Comparison of ENCODE assay signal across 10 mouse cellular contexts in genomic region chr7:66528881-66529280, GRCm38 (mm10).
DNase-seq lines count a peak whose midpoint lies in the region; ATAC-seq and TF ChIP-seq lines count a peak whose summit lies in the region.
"Had no signal": no experiment of that assay in that cellular context is flagged by ENCODE, and none has a peak within 500 bp of the region (broad histone marks: within the 10 kb centered on the region; RNA-seq: fewer than 3 reads in every experiment).

No protein-coding gene starts in this region.

- no peak for TF ChIP-seq CTCF in heart, adult 2 months (IDR thresholded peaks at IDR 0.05)

- no peaks in the 10 kb centered on the region for H3K27me3 ChIP-seq in heart, adult 2 months (ENCODE audit: control insufficient read depth, insufficient read depth, low read length)
- H3K27me3 ChIP-seq in heart, embryonic 11.5 days (ENCODE audit: control insufficient read depth, insufficient read depth, low read length), result no peaks in the 10 kb centered on the region
- H3K27me3 ChIP-seq in hindbrain, embryonic 13.5 days, result no peaks in the 10 kb centered on the region
- H3K27me3 ChIP-seq: forebrain, embryonic 13.5 days; limb, embryonic 13.5 days had no signal

- no peak overlapping the region for H3K4me2 ChIP-seq in heart, embryonic 11.5 days
- no peak overlapping the region for H3K4me2 ChIP-seq in hindbrain, embryonic 13.5 days
- H3K4me2 ChIP-seq: forebrain, embryonic 13.5 days; limb, embryonic 13.5 days had no signal

- H3K36me3 ChIP-seq in heart, adult 2 months (ENCODE audit: control insufficient read depth, insufficient read depth, low read length), result no peaks in the 10 kb centered on the region
- H3K36me3 ChIP-seq in heart, embryonic 11.5 days (ENCODE audit: control insufficient read depth, insufficient read depth, low read length), result no peaks in the 10 kb centered on the region
- no peaks in the 10 kb centered on the region for H3K36me3 ChIP-seq in hindbrain, embryonic 13.5 days
- H3K36me3 ChIP-seq: limb, embryonic 13.5 days had no signal

- no peak overlapping the region for H3K9ac ChIP-seq in heart, adult 2 months (ENCODE audit: low read depth, low read length)
- no peak overlapping the region for H3K9ac ChIP-seq in heart, embryonic 11.5 days (ENCODE audit: low read depth, low read length)
- no peak overlapping the region for H3K9ac ChIP-seq in hindbrain, embryonic 13.5 days
- H3K9ac ChIP-seq: forebrain, embryonic 13.5 days; limb, embryonic 13.5 days had no signal

- 0 out of 2 replicates have a peak, but pooled peaks have one; percentile 52 for TF ChIP-seq EP300 in heart, adult 2 months (IDR thresholded peaks at IDR 0.05; ENCODE audit: insufficient read depth, low read depth, low read length)

- ATAC-seq in heart, embryonic 11.5 days (replicated peaks; ENCODE audit: insufficient number of reproducible peaks, low FRiP score, low TSS enrichment), result no peak
- no peak for ATAC-seq in hindbrain, embryonic 13.5 days (ENCODE audit: low FRiP score)
- ATAC-seq: forebrain, embryonic 13.5 days had no signal

- no peaks in the 10 kb centered on the region; the same call in 1 of the 2 replicates for H3K4me1 ChIP-seq in heart, adult 2 months (ENCODE audit: control insufficient read depth, insufficient read depth, low read length)
- peaks cover 6% of the 10 kb centered on the region for H3K4me1 ChIP-seq in heart, embryonic 11.5 days (ENCODE audit: control insufficient read depth, insufficient read depth, low read length)
- H3K4me1 ChIP-seq in hindbrain, embryonic 13.5 days (replicated peaks), result no peaks in the 10 kb centered on the region
- H3K4me1 ChIP-seq: forebrain, embryonic 13.5 days had no signal

- no peak for TF ChIP-seq POLR2A in heart, adult 2 months (IDR thresholded peaks at IDR 0.05; ENCODE audit: insufficient read depth, low read depth, low read length)

- peak; percentile 73 to 78 for DNase-seq in heart, adult 2 months
- DNase-seq in adrenal gland, postnatal 25 days, result peak; percentile 43
- peak; percentile 64 to 69 for DNase-seq in heart, postnatal 36 days
- peak; percentile 80 for DNase-seq in lung, postnatal 14 days
- no peak for DNase-seq in neural tube, embryonic 10.5 days (ENCODE audit: extremely low spot score, low spot score)
- DNase-seq in layer of hippocampus, postnatal 36 days, result no peak

- 54% methylated on average over 4 of the region's 4 CpGs for WGBS in heart, adult 2 months
- 55% methylated on average over 4 of the region's 4 CpGs for WGBS in heart, embryonic 11.5 days (ENCODE audit: insufficient replicate concordance)
- 79% methylated on average over 4 of the region's 4 CpGs for WGBS in hindbrain, embryonic 13.5 days

- no peak overlapping the region for H3K4me3 ChIP-seq in heart, adult 2 months
- no peak overlapping the region for H3K4me3 ChIP-seq in heart, embryonic 11.5 days (ENCODE audit: low read depth, low read length)
- H3K4me3 ChIP-seq in hindbrain, embryonic 13.5 days, result no peak overlapping the region
- H3K4me3 ChIP-seq: forebrain, embryonic 13.5 days; limb, embryonic 13.5 days had no signal

- H3K27ac ChIP-seq in heart, adult 2 months, result no peak overlapping the region
- H3K27ac ChIP-seq in heart, embryonic 11.5 days (ENCODE audit: low read depth, low read length), result no peak overlapping the region
- H3K27ac ChIP-seq in hindbrain, embryonic 13.5 days, result no peak overlapping the region
- H3K27ac ChIP-seq: forebrain, embryonic 13.5 days; limb, embryonic 13.5 days had no signal

- H3K9me3 ChIP-seq in heart, embryonic 11.5 days (replicated peaks; ENCODE audit: control insufficient read depth, low read length), result no peaks in the 10 kb centered on the region
- H3K9me3 ChIP-seq in hindbrain, embryonic 13.5 days, result no peaks in the 10 kb centered on the region
- H3K9me3 ChIP-seq: forebrain, embryonic 13.5 days; limb, embryonic 13.5 days had no signal

- intact Hi-C loops in heart, adult 2 months (cut with DNase I), result no loop called here
- intact Hi-C loops in heart, postnatal 36 days (cut with DNase I), result no loop called here

- H3K79me2 ChIP-seq in heart, adult 2 months (replicated peaks; ENCODE audit: control insufficient read depth, insufficient read depth, low read length), result no peaks in the 10 kb centered on the region

Comparison
In these comparisons a context has a peak if more than half of its experiments do, and no peak if none do; other contexts are left out.
1. DNase-seq: peak in heart, adult 2 months (2 of 2), adrenal gland, postnatal 25 days (single experiment), heart, postnatal 36 days (2 of 2) and lung, postnatal 14 days (single experiment); none in neural tube, embryonic 10.5 days (single experiment) and layer of hippocampus, postnatal 36 days (0 of 2).